Mouse (Mus musculus) liver, embryonic 15.5 days (tissue): ENCODE measurements around the gene Pid1. TPM values are rescaled to one million over a fixed set of nuclear protein-coding genes. Genes with fewer than 3 reads are reported as not detected.

ENCODE experiments used
- ATAC-seq: fragments of 200-750 bp; cut with Nextera tagmentation; 2 replicates; pipeline ENCODE4 v1.8.0; 2017; ENCODE audit warnings: moderate number of reproducible peaks, mild to moderate bottlenecking, moderate library complexity; ENCODE audit not compliant: insufficient read depth
- H3K27ac ChIP-seq: fragments of 300-500 bp; sonication (generic); replicated peaks from 2 replicates; pipeline ENCODE4 v1.5.1; 2015; ENCODE audit warnings: mild to moderate bottlenecking, inconsistent platforms
- H3K27me3 ChIP-seq: fragments of 300-500 bp; sonication (generic); 2 replicates; pipeline ENCODE4 v1.6.1; 2015; ENCODE audit warnings: mild to moderate bottlenecking, inconsistent platforms
- H3K36me3 ChIP-seq: fragments of 300-500 bp; sonication (generic); replicated peaks from 2 replicates; pipeline ENCODE4 v1.6.1; 2015; ENCODE audit warnings: moderate library complexity, mild to moderate bottlenecking, inconsistent platforms
- H3K4me1 ChIP-seq: fragments of 300-500 bp; sonication (generic); replicated peaks from 2 replicates; pipeline ENCODE4 v1.6.1; 2015; ENCODE audit warnings: inconsistent platforms
- H3K4me2 ChIP-seq: fragments of 300-500 bp; sonication (generic); 2 replicates; pipeline ENCODE4 v1.6.1; 2015; ENCODE audit warnings: moderate library complexity, mild to moderate bottlenecking, inconsistent platforms
- H3K4me3 ChIP-seq: fragments of 300-500 bp; sonication (generic); replicated peaks from 2 replicates; pipeline ENCODE4 v1.5.1; 2015; ENCODE audit warnings: mild to moderate bottlenecking, inconsistent platforms
- H3K9ac ChIP-seq: fragments of 300-500 bp; sonication (generic); 2 replicates; pipeline ENCODE4 v1.6.1; 2015; ENCODE audit warnings: moderate library complexity, mild to moderate bottlenecking, inconsistent platforms
- H3K9me3 ChIP-seq: fragments of 300-500 bp; sonication (generic); replicated peaks from 2 replicates; pipeline ENCODE4 v1.6.1; 2016; ENCODE audit warnings: inconsistent platforms
- WGBS: fragments of 180-500 bp; shearing (Covaris S2); methylation state at CpG from one replicate; pipeline ENCODE4 v1.1.7; 2015; ENCODE audit warnings: mixed read lengths; ENCODE audit not compliant: insufficient replicate concordance; 5-methylcytosine and 5-hydroxymethylcytosine counted together
- polyA plus RNA-seq: library from polyadenylated mRNA; unstranded; fragments of >200 nt; fragmentation: Nextera tagmentation; extraction: Ambion mirVana; gene quantifications from 2 replicates; pipeline ENCODE4 v1.2.1, GENCODE M21; 2015

Pid1 gene
- polyA plus RNA-seq, 1 experiment from 2014 or later = 19.9 TPM

GRCm38 (mm10) chr1:84157790-84158189, 206.2 kb downstream of the Pid1 start:
- Histone ChIP-seq H3K4me3 (no peak overlapping the region), H3K27me3 (no peaks in the 10 kb centered on the region), H3K9ac (no peak overlapping the region), H3K27ac (no peak overlapping the region), H3K4me2 (no peak overlapping the region), H3K9me3 (no peaks in the 10 kb centered on the region), H3K36me3 (no peaks in the 10 kb centered on the region), H3K4me1 (no peaks in the 10 kb centered on the region)
- no peak for ATAC-seq
- 53% methylated on average over 3 of the region's 3 CpGs for WGBS

GRCm38 (mm10) chr1:84155585-84155930, 208.4 kb downstream of the Pid1 start:
- 49% methylated on average over 2 of the region's 2 CpGs for whole genome bisulfite sequencing
- Histone ChIP-seq H3K4me1 (no peaks in the 10 kb centered on the region), H3K27ac (no peak overlapping the region), H3K9ac (no peak overlapping the region), H3K4me3 (no peak overlapping the region), H3K9me3 (no peaks in the 10 kb centered on the region), H3K27me3 (no peaks in the 10 kb centered on the region), H3K36me3 (no peaks in the 10 kb centered on the region), H3K4me2 (no peak overlapping the region)
- ATAC-seq = no peak

DNA sequence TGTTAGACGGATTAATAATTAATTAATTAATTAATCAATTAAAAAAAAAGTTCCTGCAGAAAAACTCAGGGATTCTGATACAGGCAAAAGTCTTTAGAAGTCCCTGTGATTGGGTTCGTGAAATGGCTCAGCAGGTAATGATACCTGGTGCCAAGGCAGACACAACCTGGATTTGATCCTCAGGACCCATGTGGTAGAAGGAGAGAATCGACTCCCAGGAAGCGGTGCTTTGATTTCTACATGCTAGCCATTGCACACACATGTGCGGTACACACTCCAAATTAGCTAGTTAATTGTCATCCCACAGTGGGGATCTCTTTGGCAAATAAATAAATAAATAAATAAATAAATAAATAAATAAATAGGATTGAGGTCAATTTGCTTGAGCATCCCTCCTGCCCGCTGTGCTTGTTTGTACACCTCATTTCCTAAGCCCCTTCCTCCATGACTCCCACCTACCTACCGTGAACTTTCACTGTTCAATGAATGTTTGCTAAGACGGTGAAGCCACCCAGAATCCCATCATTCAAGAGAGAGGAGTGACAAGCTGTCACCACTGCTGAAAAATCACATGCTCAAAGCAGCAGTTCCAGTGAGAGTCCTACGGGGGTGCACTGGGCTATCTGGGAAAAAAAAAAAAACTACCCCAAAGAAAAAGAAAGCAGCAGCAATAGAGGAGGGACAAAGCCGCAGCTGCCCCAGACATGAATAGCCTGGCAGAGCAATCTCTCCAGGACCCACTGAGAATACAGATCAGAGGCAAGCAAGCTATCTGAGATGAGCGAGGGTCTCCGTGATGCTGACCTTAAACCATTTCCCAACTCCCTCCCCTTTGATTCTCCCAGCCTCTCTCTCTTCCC, 209.0 kb downstream of the Pid1 start:
- H3K4me1 ChIP-seq = no peaks in the 10 kb centered on the region
- no peak for ATAC-seq
- H3K9ac ChIP-seq = no peak overlapping the region
- 70% methylated on average over 12 of the region's 12 CpGs for WGBS
- no peak overlapping the region for H3K4me2 ChIP-seq
- H3K9me3 ChIP-seq = no peaks in the 10 kb centered on the region
- H3K27ac ChIP-seq = no peak overlapping the region
- no peaks in the 10 kb centered on the region for H3K27me3 ChIP-seq
- H3K4me3 ChIP-seq = no peak overlapping the region
- no peaks in the 10 kb centered on the region for H3K36me3 ChIP-seq

DNA sequence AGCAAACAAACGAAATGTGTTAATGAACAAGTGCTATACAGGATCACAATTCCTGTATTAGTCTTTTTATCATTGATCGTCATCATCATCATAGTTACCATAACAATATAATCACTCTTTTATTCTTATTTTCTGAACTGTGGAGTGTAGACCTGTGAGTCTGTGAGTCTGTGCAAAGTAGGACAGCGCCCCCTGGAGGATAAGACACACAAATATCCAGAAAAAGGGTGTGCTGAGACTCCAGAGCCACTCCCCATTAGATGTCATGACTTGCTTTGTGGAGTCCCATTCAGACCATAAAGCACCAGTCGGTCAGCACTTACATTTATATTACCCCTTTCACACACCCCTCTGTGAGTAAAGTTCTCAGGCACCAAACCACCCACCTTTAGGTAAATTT, 210.0 kb downstream of the Pid1 start:
- Histone ChIP-seq H3K9ac (no peak overlapping the region), H3K27ac (no peak overlapping the region), H3K9me3 (no peaks in the 10 kb centered on the region), H3K36me3 (no peaks in the 10 kb centered on the region), H3K4me3 (no peak overlapping the region), H3K4me2 (no peak overlapping the region), H3K27me3 (no peaks in the 10 kb centered on the region), H3K4me1 (no peaks in the 10 kb centered on the region)
- no peak for ATAC-seq
- 47% methylated on average over 4 of the region's 4 CpGs for WGBS

GRCm38 (mm10) chr1:84141561-84141960, 222.4 kb downstream of the Pid1 start:
- H3K9me3 ChIP-seq = no peaks in the 10 kb centered on the region
- no peak overlapping the region for H3K9ac ChIP-seq
- H3K4me3 ChIP-seq = no peak overlapping the region
- WGBS = 38% methylated on average over 1 of the region's 1 CpGs
- H3K4me2 ChIP-seq = no peak overlapping the region
- H3K4me1 ChIP-seq = no peaks in the 10 kb centered on the region
- no peaks in the 10 kb centered on the region for H3K36me3 ChIP-seq
- H3K27me3 ChIP-seq = no peaks in the 10 kb centered on the region
- H3K27ac ChIP-seq = no peak overlapping the region
- ATAC-seq = no peak

GRCm38 (mm10) chr1:84132451-84132850, 231.5 kb downstream of the Pid1 start:
- 76% methylated on average over 4 of the region's 4 CpGs for WGBS
- Histone ChIP-seq H3K9ac (no peak overlapping the region), H3K36me3 (no peaks in the 10 kb centered on the region), H3K4me2 (no peak overlapping the region), H3K4me3 (no peak overlapping the region), H3K27me3 (no peaks in the 10 kb centered on the region), H3K9me3 (no peaks in the 10 kb centered on the region), H3K27ac (no peak overlapping the region), H3K4me1 (no peaks in the 10 kb centered on the region)
- ATAC-seq = no peak

DNA sequence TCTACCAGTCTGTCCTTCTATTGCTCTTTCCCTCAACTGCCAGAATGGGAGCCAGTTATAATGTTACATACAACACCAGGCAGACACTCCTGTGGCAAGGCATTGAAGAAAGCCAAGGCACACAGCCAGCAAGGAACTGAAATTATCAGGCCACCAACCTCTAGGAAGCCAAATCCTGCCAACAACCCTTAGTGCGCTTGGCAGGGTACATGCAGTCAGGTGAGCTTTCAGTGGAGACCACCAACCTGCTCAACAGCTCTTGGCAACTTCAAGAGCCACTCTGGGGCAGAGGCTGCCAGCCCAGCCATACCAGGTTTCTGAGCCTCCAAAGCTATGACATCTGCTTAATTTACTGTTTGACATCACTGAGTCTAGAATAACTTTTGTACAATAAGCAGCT, 232.2 kb downstream of the Pid1 start:
- H3K27me3 ChIP-seq = no peaks in the 10 kb centered on the region
- no peaks in the 10 kb centered on the region for H3K9me3 ChIP-seq
- no peak overlapping the region for H3K4me2 ChIP-seq
- H3K4me3 ChIP-seq = no peak overlapping the region
- H3K9ac ChIP-seq = no peak overlapping the region
- no peak for ATAC-seq
- H3K27ac ChIP-seq = no peak overlapping the region
- no peaks in the 10 kb centered on the region for H3K4me1 ChIP-seq
- WGBS = 72% methylated on average over 1 of the region's 1 CpGs
- H3K36me3 ChIP-seq = no peaks in the 10 kb centered on the region

DNA sequence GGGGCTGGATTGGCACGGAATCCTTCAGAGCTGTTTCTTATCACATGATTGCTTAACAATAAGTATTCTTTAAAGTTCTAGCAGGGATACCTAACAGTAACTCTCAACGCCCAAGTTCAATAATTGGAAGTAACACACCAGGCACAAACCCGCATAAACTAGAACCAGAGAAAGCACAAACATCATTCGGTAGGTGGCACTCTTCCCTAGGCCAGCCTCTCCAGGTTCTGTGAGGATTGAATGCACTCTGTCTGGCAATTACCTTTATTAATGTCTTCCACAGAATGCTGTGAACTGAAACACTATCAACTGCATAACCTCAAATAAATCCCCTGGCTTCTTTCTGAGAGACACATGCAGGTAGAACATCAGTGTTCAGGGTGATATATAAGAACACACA, 235.5 kb downstream of the Pid1 start:
- no peaks in the 10 kb centered on the region for H3K4me1 ChIP-seq
- no peak overlapping the region for H3K4me2 ChIP-seq
- WGBS = 56% methylated on average over 4 of the region's 4 CpGs
- no peaks in the 10 kb centered on the region for H3K27me3 ChIP-seq
- H3K4me3 ChIP-seq = no peak overlapping the region
- no peak overlapping the region for H3K27ac ChIP-seq
- no peaks in the 10 kb centered on the region for H3K36me3 ChIP-seq
- no peaks in the 10 kb centered on the region for H3K9me3 ChIP-seq
- H3K9ac ChIP-seq = no peak overlapping the region
- ATAC-seq = no peak

DNA sequence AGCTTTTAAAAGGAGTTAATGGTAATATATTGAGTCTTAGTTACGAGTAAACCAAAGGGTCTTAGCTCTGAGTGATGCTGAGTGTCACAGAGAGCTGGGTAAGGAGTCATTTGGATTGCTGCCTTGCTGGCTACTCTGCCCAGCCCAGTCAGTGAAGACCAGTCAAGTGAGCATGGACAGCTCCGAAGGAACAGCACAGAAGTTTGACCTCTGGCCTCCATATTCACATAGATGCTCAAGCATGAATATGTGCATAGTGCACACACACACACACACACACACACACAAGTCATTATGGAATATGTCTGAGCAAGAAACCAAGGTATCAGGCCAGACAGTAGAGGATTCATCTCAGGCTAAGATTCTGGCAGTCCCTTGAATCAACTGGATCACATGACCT, 244.7 kb downstream of the Pid1 start:
- no peak for ATAC-seq

DNA sequence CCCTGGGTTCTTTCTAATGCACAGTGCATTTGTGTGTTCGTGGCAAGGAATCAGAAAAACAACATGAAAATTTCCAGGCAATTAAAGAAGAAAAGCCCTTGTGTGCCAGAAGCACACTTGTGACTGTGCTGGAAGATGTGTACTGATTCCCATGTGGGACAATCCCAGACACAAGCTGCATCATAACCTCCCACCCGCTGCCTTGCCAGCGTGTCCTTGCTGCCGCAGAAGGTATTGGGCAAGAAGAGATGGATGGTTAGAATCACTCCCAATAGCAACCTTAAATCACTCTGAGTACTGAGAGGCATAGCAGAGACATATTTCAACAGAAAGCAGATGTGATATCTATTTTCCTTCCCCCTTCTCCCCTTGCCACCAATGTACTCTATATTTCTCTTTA, 257.2 kb downstream of the Pid1 start:
- no peaks in the 10 kb centered on the region for H3K9me3 ChIP-seq
- H3K4me1 ChIP-seq = no peaks in the 10 kb centered on the region
- H3K4me3 ChIP-seq = no peak overlapping the region
- ATAC-seq = no peak
- H3K27ac ChIP-seq = no peak overlapping the region
- no peak overlapping the region for H3K4me2 ChIP-seq
- no peaks in the 10 kb centered on the region for H3K27me3 ChIP-seq
- H3K9ac ChIP-seq = no peak overlapping the region
- H3K36me3 ChIP-seq = no peaks in the 10 kb centered on the region
- 63% methylated on average over 4 of the region's 4 CpGs for WGBS

More for the DNA sequence above, 244.7 kb downstream of the Pid1 start:
- no peak overlapping the region for H3K27ac ChIP-seq
- H3K4me2 ChIP-seq = no peak overlapping the region
- 58% methylated on average over 2 of the region's 2 CpGs for WGBS
- no peaks in the 10 kb centered on the region for H3K4me1 ChIP-seq
- no peak overlapping the region for H3K9ac ChIP-seq
- H3K4me3 ChIP-seq = no peak overlapping the region
- H3K36me3 ChIP-seq = no peaks in the 10 kb centered on the region
- H3K27me3 ChIP-seq = no peaks in the 10 kb centered on the region
- 0 out of 2 replicates have a peak, but pooled peaks cover 5% of the 10 kb centered on the region for H3K9me3 ChIP-seq

DNA sequence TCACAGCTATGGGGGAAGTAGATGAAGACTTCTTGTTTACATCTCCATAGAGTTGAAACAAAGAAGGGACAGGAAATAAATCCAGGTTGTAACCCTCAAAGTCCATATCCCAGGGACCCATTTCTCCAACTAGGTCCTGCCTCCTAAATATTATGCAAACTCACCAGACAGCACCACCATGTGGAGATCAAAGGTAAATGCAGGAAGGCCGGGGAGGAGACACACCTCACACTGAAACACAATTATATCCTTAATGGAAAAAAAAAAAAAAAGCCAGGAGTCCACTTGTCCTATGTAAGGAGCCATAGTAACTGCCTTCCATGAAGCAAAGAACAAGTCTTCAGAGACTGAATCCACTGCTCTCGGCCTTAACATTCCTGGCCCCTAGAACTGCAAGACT, 261.9 kb downstream of the Pid1 start:
- WGBS = 57% methylated on average over 2 of the region's 2 CpGs
- Histone ChIP-seq H3K4me2 (no peak overlapping the region), H3K36me3 (no peaks in the 10 kb centered on the region), H3K9me3 (no peaks in the 10 kb centered on the region), H3K9ac (no peak overlapping the region), H3K4me3 (no peak overlapping the region), H3K4me1 (no peaks in the 10 kb centered on the region), H3K27me3 (no peaks in the 10 kb centered on the region), H3K27ac (no peak overlapping the region)
- no peak for ATAC-seq

- H3K36me3 ChIP-seq = no peaks in the 10 kb centered on the region
- H3K27ac ChIP-seq = no peak overlapping the region
- H3K9me3 ChIP-seq = no peaks in the 10 kb centered on the region
- no peaks in the 10 kb centered on the region for H3K4me1 ChIP-seq
- ATAC-seq = no peak
- no peak overlapping the region for H3K9ac ChIP-seq
- H3K4me2 ChIP-seq = no peak overlapping the region
- H3K27me3 ChIP-seq = no peaks in the 10 kb centered on the region
- H3K4me3 ChIP-seq = no peak overlapping the region
These were observed 266.6 kb downstream of the Pid1 start for GRCm38 (mm10) chr1:84097398-84097797.
